Mouse (Mus musculus) ES-E14 (cell line): ENCODE measurements around the gene Ezh1.
A peak's percentile ranks its signal among the peaks of the same experiment; 100 is the strongest.

ENCODE experiments used
- CHD2 ChIP-seq: IDR thresholded peaks from 2 replicates; pipeline ENCODE4 v1.6.1; 2014; ENCODE audit warnings: mild to moderate bottlenecking, low read depth, low read length, inconsistent platforms
- MAFK ChIP-seq: IDR thresholded peaks from 2 replicates; pipeline ENCODE4 v1.6.1; 2014; ENCODE audit warnings: mild to moderate bottlenecking, low read depth, low read length, inconsistent platforms; ENCODE audit not compliant: insufficient read depth
- ZNF384 ChIP-seq: IDR thresholded peaks from 2 replicates; pipeline ENCODE4 v1.6.1; 2012; ENCODE audit warnings: low read depth, low read length, inconsistent platforms

- TF ChIP-seq MAFK, result 0 out of 2 replicates have a peak, but pooled peaks have one; percentile 18
- TF ChIP-seq CHD2, result no peak
- TF ChIP-seq ZNF384, result no peak
Measured at GRCm38 (mm10) chr11:101176933-101177773, 49.1 kb downstream of the Ezh1 start.
